Mouse (Mus musculus) kidney, embryonic 15.5 days (tissue): ENCODE data around the gene Ammecr1. TPM values are rescaled to one million over a fixed set of nuclear protein-coding genes. Genes with fewer than 3 reads are reported as not detected.

ENCODE experiments used
- ATAC-seq: fragments of 200-750 bp; cut with Nextera tagmentation; replicated peaks from 2 replicates; pipeline ENCODE4 v1.8.0; 2017; ENCODE audit warnings: moderate TSS enrichment; ENCODE audit not compliant: low FRiP score
- H3K27ac ChIP-seq: fragments of 300-500 bp; sonication (generic); 2 replicates; pipeline ENCODE4 v1.5.1; 2015; ENCODE audit warnings: mild to moderate bottlenecking, inconsistent platforms
- H3K27me3 ChIP-seq: fragments of 300-500 bp; sonication (generic); 2 replicates; pipeline ENCODE4 v1.6.1; 2015; ENCODE audit warnings: inconsistent platforms
- H3K36me3 ChIP-seq: fragments of 300-500 bp; sonication (generic); 2 replicates; pipeline ENCODE4 v1.6.1; 2015; ENCODE audit warnings: inconsistent platforms
- H3K4me1 ChIP-seq: fragments of 300-500 bp; sonication (generic); 2 replicates; pipeline ENCODE4 v1.6.1; 2015; ENCODE audit warnings: inconsistent platforms
- H3K4me2 ChIP-seq: fragments of 300-500 bp; sonication (generic); 2 replicates; pipeline ENCODE4 v1.6.1; 2015; ENCODE audit warnings: moderate library complexity, mild to moderate bottlenecking, inconsistent platforms
- H3K4me3 ChIP-seq: fragments of 300-500 bp; sonication (generic); replicated peaks from 2 replicates; pipeline ENCODE4 v1.5.1; 2015; ENCODE audit warnings: mild to moderate bottlenecking, inconsistent platforms
- H3K9ac ChIP-seq: fragments of 300-500 bp; sonication (generic); 2 replicates; pipeline ENCODE4 v1.6.1; 2015; ENCODE audit warnings: mild to moderate bottlenecking, inconsistent platforms
- H3K9me3 ChIP-seq: fragments of 300-500 bp; sonication (generic); replicated peaks from 2 replicates; pipeline ENCODE4 v1.6.1; 2016; ENCODE audit warnings: inconsistent platforms
- WGBS: fragments of 180-500 bp; shearing (Covaris S2); methylation state at CpG from one replicate; pipeline ENCODE4 v1.1.7; 2015; ENCODE audit warnings: mixed read lengths; 5-methylcytosine and 5-hydroxymethylcytosine counted together
- polyA plus RNA-seq: library from polyadenylated mRNA; unstranded; fragments of >200 nt; fragmentation: Nextera tagmentation; extraction: Ambion mirVana; gene quantifications from 2 replicates; pipeline ENCODE4 v1.2.1, GENCODE M21; 2015

The Ammecr1 gene
- polyA plus RNA-seq, 1 experiment from 2014 or later = 11.3 TPM

DNA sequence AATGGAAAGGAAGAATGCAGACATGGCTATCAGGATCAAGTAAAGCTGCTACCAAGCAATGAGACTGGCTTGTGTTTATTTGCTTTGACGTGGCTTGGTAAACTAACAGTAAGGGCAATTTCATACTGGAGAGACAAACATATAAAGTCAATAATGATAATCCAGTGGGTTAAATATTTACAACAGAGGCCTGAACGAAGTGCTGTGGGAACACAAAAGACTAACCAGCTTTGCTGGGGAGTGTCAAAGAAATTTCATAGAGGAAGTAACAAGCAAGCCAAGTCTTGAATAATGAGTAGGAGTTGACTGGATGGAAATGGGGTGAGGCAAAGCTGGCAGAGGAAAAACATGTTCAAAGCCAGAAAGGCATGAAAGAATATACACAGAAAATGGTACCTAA lies 63.9 kb downstream of the Ammecr1 start:
- Histone ChIP-seq H3K4me1 (no peaks in the 10 kb centered on the region), H3K4me3 (no peak overlapping the region), H3K27ac (no peak overlapping the region), H3K9ac (no peak overlapping the region), H3K36me3 (no peaks in the 10 kb centered on the region), H3K9me3 (no peaks in the 10 kb centered on the region), H3K4me2 (no peak overlapping the region), H3K27me3 (peaks cover 49% of the 10 kb centered on the region)
- 67% methylated on average over 2 of the region's 2 CpGs for WGBS
- ATAC-seq = no peak

DNA sequence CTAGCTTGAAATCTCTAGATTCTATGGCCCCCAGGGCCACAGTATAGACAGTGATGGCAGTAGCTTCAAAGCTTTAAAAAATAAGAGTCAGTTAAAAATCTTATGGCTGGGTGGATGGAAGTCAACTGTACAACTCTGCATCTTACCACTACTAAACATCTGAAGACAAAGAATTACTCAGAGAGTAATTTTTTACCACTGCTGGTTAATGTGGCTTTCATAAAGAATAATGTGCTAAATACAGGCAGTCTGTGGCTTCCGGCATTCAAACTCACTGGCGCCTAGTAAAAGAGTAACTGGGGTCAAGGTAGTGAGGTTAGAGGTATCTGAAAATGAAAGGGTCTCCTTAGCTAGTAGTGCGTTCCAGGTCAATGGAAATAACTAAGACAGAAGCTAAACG lies 64.6 kb downstream of the Ammecr1 start:
- Histone ChIP-seq H3K36me3 (no peaks in the 10 kb centered on the region), H3K4me2 (no peak overlapping the region), H3K4me1 (no peaks in the 10 kb centered on the region), H3K4me3 (no peak overlapping the region), H3K27me3 (peaks cover 48% of the 10 kb centered on the region), H3K9ac (no peak overlapping the region), H3K9me3 (no peaks in the 10 kb centered on the region), H3K27ac (no peak overlapping the region)
- WGBS = 66% methylated on average over 4 of the region's 4 CpGs
- ATAC-seq = no peak

DNA sequence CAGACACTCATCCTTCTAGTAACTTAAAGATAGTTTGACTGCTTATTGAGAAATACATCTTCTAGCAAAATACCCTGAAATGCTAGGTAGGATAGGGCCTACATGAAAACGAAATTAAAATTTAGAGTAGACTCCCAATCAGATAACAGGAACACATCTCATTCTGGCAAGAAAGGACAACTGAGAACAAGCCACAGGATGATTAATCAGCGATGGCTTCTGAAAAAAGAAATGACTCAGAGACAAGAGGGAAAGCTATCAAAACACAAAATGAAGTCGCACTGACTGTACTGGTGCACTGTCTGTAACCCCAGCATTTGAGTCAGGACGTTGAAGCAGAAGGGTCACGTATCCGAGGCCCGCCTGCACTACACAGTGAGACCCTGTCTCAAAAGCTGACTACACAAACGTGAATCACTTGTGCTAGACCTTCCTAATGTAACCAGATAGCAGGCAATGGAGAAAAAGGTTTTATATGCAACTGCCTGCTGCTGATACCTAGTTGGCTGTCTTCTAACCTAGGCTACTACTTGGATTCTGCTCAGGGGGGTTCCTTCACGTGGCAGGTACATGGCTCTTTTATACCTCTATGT lies 68.1 kb downstream of the Ammecr1 start:
- no peak for ATAC-seq
- Histone ChIP-seq H3K9me3 (no peaks in the 10 kb centered on the region), H3K4me2 (no peak overlapping the region), H3K9ac (no peak overlapping the region), H3K4me1 (no peaks in the 10 kb centered on the region), H3K36me3 (no peaks in the 10 kb centered on the region), H3K27ac (no peak overlapping the region), H3K27me3 (peaks cover 38% of the 10 kb centered on the region), H3K4me3 (no peak overlapping the region)
- WGBS = 71% methylated on average over 9 of the region's 9 CpGs

DNA sequence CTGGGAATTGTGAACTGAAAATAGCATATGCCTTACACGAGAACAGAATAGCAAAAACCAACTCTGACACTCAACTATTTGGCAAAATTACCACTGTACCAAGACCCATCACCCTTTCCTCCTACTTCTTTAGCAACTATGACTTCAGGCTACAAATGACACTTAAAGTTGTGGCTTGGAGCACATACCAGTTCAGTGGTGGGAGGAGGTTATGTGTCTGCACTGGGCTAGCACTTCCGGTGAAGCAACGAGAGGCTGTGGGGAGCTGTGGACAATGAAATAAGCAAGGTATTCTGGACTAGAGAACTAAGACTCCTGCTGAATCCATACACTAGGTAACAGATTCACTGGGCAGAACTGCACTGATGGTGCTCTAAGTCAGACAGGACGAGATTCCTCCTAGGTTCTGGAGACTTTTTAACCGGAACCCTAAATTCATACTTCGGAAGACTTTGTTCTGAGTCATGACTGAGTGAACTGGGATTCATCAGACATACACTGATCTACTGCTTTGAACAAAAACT lies 69.0 kb downstream of the Ammecr1 start:
- Histone ChIP-seq H3K27me3 (peaks cover 33% of the 10 kb centered on the region), H3K36me3 (no peaks in the 10 kb centered on the region), H3K4me1 (no peaks in the 10 kb centered on the region), H3K4me3 (no peak overlapping the region), H3K9me3 (no peaks in the 10 kb centered on the region), H3K9ac (no peak overlapping the region), H3K27ac (no peak overlapping the region), H3K4me2 (no peak overlapping the region)
- WGBS = 87% methylated on average over 6 of the region's 6 CpGs
- no peak for ATAC-seq

DNA sequence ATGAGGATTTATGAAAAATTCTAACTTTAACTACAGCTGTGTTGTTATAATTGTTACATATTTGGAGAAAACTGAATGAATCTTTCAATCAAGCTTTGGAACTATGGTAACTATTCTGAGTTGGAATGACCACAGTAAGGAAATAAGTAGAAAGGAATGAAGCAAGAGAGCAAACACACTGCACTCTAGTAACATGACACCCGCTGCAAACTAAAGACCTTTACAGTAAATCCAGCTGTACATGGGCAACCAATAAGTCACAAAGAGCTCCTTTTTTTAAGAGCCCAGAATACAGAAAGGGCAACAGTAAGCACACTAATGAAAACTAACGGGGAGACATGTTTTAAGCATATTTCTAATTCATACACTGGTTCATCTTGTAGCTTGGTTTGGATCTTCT lies 71.2 kb downstream of the Ammecr1 start:
- no peak for ATAC-seq
- Histone ChIP-seq H3K4me1 (no peaks in the 10 kb centered on the region), H3K4me2 (no peak overlapping the region), H3K9me3 (no peaks in the 10 kb centered on the region), H3K4me3 (no peak overlapping the region), H3K27ac (no peak overlapping the region), H3K36me3 (no peaks in the 10 kb centered on the region), H3K9ac (no peak overlapping the region), H3K27me3 (peaks cover 23% of the 10 kb centered on the region)
- 76% methylated on average over 2 of the region's 2 CpGs for WGBS

DNA sequence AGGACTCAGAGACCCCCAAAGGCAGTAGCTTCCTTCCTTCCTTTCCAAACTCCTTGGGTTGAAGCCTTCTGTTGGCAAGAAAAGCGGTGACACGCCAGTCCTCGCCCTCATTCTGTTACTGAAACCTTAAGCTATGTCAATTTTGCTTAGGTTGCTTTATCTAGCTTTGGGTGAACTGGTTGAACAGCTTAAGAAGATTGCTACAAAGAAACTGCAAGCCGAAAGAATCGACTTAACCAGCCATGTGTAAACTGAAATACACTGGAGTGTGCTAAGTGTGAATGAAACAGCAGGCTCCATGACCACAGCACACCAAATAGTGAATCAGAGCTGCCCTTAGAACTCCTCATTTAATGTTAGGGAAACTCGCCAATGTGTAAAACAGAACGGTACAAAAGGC lies 80.6 kb downstream of the Ammecr1 start:
- WGBS = 87% methylated on average over 7 of the region's 7 CpGs
- no peak for ATAC-seq
- Histone ChIP-seq H3K9me3 (no peaks in the 10 kb centered on the region), H3K27me3 (peaks cover 43% of the 10 kb centered on the region), H3K9ac (no peak overlapping the region), H3K4me3 (no peak overlapping the region), H3K4me1 (no peaks in the 10 kb centered on the region), H3K36me3 (no peaks in the 10 kb centered on the region), H3K27ac (no peak overlapping the region), H3K4me2 (no peak overlapping the region)

DNA sequence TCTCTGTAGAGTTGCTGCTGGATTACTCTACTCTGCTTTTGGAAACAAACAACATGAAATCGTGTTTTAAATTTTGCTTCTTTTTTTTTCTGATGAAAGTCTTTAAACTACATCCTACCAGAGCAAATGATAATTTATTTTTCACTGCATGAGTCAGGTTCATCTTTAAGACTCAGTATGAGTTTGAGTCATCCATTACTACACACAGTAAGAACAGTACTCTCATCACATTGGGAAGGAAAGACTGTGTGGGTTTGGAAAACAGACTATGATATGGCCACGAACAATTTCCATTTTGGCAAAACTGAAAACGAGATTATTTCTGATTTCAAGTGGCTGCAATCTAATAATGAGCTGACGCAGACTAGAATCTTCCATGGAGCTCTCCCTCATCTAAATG lies 82.9 kb downstream of the Ammecr1 start:
- H3K4me3 ChIP-seq = no peak overlapping the region
- no peak overlapping the region for H3K27ac ChIP-seq
- no peak overlapping the region for H3K9ac ChIP-seq
- no peaks in the 10 kb centered on the region for H3K9me3 ChIP-seq
- H3K4me1 ChIP-seq = no peaks in the 10 kb centered on the region
- H3K27me3 ChIP-seq = peaks cover 45% of the 10 kb centered on the region
- 88% methylated on average over 4 of the region's 4 CpGs for whole genome bisulfite sequencing
- ATAC-seq = no peak
- no peak overlapping the region for H3K4me2 ChIP-seq
- no peaks in the 10 kb centered on the region for H3K36me3 ChIP-seq

DNA sequence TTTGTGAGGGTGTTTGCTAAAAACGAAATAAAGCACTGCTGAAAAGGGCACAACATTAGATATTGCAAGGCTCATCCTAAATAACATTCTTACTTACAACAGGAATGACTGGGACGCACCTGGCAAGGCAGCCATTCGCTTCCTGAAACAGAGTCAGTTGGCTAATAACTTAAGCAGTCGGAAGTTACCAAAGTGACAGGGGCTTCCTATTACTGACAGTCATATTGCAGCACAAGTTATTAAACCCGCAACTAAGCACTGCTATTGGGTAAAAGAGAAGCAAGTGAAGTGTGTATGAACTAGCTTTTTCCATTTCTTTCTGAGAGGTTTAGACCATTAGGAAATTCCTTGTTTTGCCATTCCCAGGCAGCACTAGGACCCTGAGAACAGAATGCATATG lies 84.3 kb downstream of the Ammecr1 start:
- H3K4me2 ChIP-seq = no peak overlapping the region
- H3K27ac ChIP-seq = no peak overlapping the region
- WGBS = 85% methylated on average over 5 of the region's 5 CpGs
- no peak for ATAC-seq
- H3K9me3 ChIP-seq = no peaks in the 10 kb centered on the region
- H3K4me1 ChIP-seq = no peaks in the 10 kb centered on the region
- H3K4me3 ChIP-seq = no peak overlapping the region
- H3K9ac ChIP-seq = no peak overlapping the region
- H3K36me3 ChIP-seq = no peaks in the 10 kb centered on the region
- H3K27me3 ChIP-seq = peaks cover 44% of the 10 kb centered on the region

DNA sequence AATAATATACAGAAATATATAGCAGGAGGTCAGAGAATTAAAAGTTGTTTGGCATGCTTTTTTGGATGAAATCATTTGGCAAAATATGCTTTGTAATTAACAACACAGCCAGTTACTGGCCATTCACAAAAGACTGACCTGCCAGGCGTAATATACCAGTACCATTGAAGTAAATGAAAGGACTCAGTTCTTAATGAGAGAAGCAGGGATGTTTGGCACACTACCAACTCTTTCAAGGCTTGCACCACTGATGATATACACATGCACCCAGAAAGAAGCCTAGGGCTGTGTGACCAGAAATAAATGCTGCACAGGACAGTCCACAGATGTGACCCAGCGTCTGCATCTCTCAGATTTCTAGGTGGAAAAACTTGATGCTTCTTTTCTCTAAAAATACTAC lies 96.7 kb downstream of the Ammecr1 start:
- no peaks in the 10 kb centered on the region for H3K4me1 ChIP-seq
- no peak overlapping the region for H3K27ac ChIP-seq
- H3K4me2 ChIP-seq = no peak overlapping the region
- 0 out of 2 replicates have a peak, but pooled peaks cover 2% of the 10 kb centered on the region for H3K27me3 ChIP-seq
- WGBS = 79% methylated on average over 2 of the region's 2 CpGs
- H3K4me3 ChIP-seq = no peak overlapping the region
- H3K9me3 ChIP-seq = no peaks in the 10 kb centered on the region
- ATAC-seq = no peak
- no peak overlapping the region for H3K9ac ChIP-seq
- H3K36me3 ChIP-seq = no peaks in the 10 kb centered on the region

DNA sequence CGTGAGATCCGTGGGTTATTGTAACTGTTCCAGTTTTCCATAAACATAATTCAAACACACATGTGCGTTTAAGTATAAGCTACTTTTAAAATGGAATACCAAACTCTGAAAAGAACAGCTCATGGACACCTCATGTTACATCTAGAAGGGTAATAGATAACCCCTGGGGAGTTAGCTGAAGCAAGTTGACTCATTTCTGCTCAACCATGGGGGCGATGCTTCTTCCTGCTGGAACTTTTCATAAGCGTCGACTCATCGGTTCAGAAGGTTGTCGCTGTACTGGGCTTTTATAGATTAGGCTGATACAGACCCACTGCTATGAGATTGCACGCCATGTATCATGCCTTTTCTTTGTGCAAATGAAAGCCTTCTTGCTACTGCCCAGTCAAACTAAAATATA lies 118.5 kb downstream of the Ammecr1 start:
- Histone ChIP-seq H3K4me1 (no peaks in the 10 kb centered on the region), H3K36me3 (no peaks in the 10 kb centered on the region), H3K27me3 (peaks cover 20% of the 10 kb centered on the region), H3K9me3 (no peaks in the 10 kb centered on the region), H3K4me3 (no peak overlapping the region), H3K4me2 (no peak overlapping the region), H3K9ac (no peak overlapping the region), H3K27ac (no peak overlapping the region)
- WGBS = 91% methylated on average over 9 of the region's 9 CpGs
- ATAC-seq = no peak

DNA sequence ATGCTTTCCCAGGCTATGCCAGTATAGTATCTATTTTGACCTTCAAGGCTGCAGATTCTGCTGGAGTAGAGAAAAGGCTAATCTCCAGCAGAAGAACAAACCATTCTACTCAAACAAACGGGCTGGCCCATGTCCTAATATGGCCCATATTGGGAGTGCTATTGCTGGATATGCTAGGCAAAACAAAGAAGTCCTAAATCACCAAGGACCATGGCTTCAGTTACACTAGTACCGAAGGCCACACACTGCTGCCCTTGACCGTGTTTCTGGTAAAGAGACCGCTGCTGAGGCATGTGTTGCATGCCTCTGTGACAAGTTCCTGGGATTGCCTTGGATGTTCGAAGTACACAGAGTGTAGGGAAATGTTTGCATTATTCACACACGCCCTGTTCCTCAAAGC lies 120.3 kb downstream of the Ammecr1 start:
- no peaks in the 10 kb centered on the region for H3K9me3 ChIP-seq
- H3K4me3 ChIP-seq = no peak overlapping the region
- H3K9ac ChIP-seq = no peak overlapping the region
- no peaks in the 10 kb centered on the region for H3K4me1 ChIP-seq
- 67% methylated on average over 6 of the region's 6 CpGs for WGBS
- no peaks in the 10 kb centered on the region for H3K36me3 ChIP-seq
- ATAC-seq = no peak
- no peak overlapping the region for H3K4me2 ChIP-seq
- no peak overlapping the region for H3K27ac ChIP-seq
- H3K27me3 ChIP-seq = peaks cover 17% of the 10 kb centered on the region

DNA sequence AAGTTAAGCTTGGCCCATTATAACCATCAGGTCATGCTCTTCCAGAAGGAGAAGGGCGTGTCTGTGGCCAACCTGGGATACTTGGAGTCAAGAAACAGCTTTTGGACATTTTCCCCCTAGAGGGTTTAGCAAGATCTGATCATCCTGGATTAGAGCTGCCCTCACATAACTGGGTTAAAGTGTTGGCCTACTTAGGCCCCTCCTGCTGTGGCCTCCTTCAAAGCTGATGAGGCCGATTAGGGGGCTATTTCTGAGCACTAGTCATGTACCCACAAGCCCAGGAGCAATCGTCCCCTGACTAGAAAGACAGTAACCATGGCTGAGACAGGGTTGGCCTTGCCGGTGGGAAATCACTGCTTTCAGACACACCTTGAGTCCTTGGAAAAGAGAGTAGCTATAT lies 124.6 kb downstream of the Ammecr1 start:
- Histone ChIP-seq H3K4me2 (no peak overlapping the region), H3K36me3 (no peaks in the 10 kb centered on the region), H3K9me3 (no peaks in the 10 kb centered on the region), H3K27me3 (peaks cover 18% of the 10 kb centered on the region), H3K4me1 (no peaks in the 10 kb centered on the region), H3K4me3 (no peak overlapping the region), H3K27ac (no peak overlapping the region), H3K9ac (no peak overlapping the region)
- WGBS = 81% methylated on average over 4 of the region's 4 CpGs
- ATAC-seq = no peak

DNA sequence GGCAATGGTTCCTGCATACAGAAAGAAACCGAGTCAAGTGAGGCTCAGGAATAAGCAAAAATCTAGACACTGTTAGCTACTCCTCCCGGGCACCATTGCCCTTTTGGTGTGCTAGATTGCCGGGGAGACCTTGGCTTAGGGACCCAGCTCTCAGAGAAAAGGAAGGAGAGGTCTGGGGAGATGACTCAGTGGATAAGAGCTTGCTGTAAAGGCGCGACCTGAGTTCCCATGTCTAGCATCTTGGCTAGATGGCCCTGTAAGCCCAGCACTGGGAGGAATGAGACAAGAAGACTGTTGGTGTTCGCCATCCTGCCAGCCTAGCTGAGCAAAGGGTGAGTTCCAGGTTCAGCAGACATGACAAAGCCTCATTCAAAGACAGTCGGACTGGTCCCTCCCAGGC lies 127.1 kb downstream of the Ammecr1 start:
- Histone ChIP-seq H3K9me3 (no peaks in the 10 kb centered on the region), H3K9ac (no peak overlapping the region), H3K36me3 (no peaks in the 10 kb centered on the region), H3K27ac (no peak overlapping the region), H3K4me2 (no peak overlapping the region), H3K27me3 (peaks cover 20% of the 10 kb centered on the region), H3K4me3 (no peak overlapping the region), H3K4me1 (no peaks in the 10 kb centered on the region)
- no peak for ATAC-seq
- 86% methylated on average over 7 of the region's 7 CpGs for WGBS
